Mouse (Mus musculus): ENCODE measurements around the gene Nmral1. TPM values are rescaled to one million over a fixed set of nuclear protein-coding genes. Genes with fewer than 3 reads are reported as not detected.
A peak's percentile ranks its signal among the peaks of the same experiment; 100 is the strongest.

Nmral1 gene
- polyA plus RNA-seq, 1 experiment from 2014 or later = 29.1 TPM

DNA sequence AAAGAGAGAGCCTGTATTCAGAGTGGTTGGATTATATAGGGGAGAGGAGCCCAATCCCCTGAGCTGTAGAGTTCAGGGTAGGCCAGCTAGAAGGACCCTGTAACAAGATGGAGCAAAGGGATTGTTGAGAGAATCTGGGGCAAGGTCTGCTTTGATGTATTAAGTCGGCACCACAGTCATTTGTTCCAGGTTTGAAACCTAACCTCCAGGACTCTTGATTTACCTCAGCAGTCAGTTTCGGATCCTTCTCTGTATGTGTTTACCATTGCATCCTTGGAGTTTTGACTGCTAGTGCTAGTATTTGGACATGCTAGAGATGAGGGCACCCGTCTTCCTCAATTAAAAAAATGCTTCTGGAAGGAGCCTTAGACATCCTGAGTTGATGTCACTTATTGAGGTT, 33.0 kb upstream of the Nmral1 start:
- no peaks in the 10 kb centered on the region for H3K9me3 ChIP-seq (replicated peaks; ENCODE audit: control insufficient read depth, low read length)
- H3K9ac ChIP-seq (ENCODE audit: low read depth, low read length) = no peak overlapping the region
- H3K27me3 ChIP-seq (ENCODE audit: control insufficient read depth, insufficient read depth, low read depth, low read length) = no peaks in the 10 kb centered on the region
- no peak for ATAC-seq (ENCODE audit: low read depth)
- no peaks in the 10 kb centered on the region for H3K36me3 ChIP-seq (ENCODE audit: control insufficient read depth, insufficient read depth)
- H3K4me3 ChIP-seq (ENCODE audit: low read depth, low read length) = no peak overlapping the region
- WGBS (ENCODE audit: insufficient replicate concordance) = 74% methylated on average over 3 of the region's 3 CpGs
- peaks cover 2% of the 10 kb centered on the region for H3K4me1 ChIP-seq (ENCODE audit: control insufficient read depth, low read depth, low read length)
- H3K27ac ChIP-seq (ENCODE audit: low read length) = no peak overlapping the region
- no peak overlapping the region for H3K4me2 ChIP-seq (ENCODE audit: low read depth, low read length)

DNA sequence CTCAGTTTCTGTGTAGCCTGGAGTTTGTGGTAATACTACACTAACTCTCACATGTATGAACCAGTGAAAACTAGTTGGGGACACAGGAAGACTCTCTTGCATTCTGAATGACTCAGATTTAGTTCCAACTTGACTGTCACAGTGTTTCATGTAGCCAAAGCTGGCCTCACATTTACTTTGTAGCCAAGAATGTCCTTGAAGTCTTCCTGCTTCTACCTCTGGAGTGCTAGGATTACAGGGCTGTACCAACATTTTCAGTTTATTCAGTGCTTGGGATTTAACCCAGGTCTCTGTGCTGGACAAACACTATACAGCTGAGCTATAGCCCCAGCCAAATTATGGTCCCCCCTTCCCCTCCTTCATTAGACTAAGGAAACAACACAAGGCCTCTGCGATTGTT, 23.0 kb upstream of the Nmral1 start:
- no peak for ATAC-seq (ENCODE audit: low read depth)
- no peaks in the 10 kb centered on the region for H3K27me3 ChIP-seq (ENCODE audit: control insufficient read depth, insufficient read depth, low read depth, low read length)
- H3K4me1 ChIP-seq (ENCODE audit: control insufficient read depth, low read depth, low read length) = no peaks in the 10 kb centered on the region; the same call in 1 of the 2 replicates
- no peak overlapping the region for H3K9ac ChIP-seq (ENCODE audit: low read depth, low read length)
- H3K27ac ChIP-seq (ENCODE audit: low read length) = no peak overlapping the region
- H3K4me2 ChIP-seq (ENCODE audit: low read depth, low read length) = no peak overlapping the region
- no peaks in the 10 kb centered on the region for H3K36me3 ChIP-seq (ENCODE audit: control insufficient read depth, insufficient read depth)
- H3K4me3 ChIP-seq (ENCODE audit: low read depth, low read length) = no peak overlapping the region
- no peaks in the 10 kb centered on the region for H3K9me3 ChIP-seq (replicated peaks; ENCODE audit: control insufficient read depth, low read length)
- 78% methylated on average over 1 of the region's 1 CpGs for WGBS (ENCODE audit: insufficient replicate concordance)

DNA sequence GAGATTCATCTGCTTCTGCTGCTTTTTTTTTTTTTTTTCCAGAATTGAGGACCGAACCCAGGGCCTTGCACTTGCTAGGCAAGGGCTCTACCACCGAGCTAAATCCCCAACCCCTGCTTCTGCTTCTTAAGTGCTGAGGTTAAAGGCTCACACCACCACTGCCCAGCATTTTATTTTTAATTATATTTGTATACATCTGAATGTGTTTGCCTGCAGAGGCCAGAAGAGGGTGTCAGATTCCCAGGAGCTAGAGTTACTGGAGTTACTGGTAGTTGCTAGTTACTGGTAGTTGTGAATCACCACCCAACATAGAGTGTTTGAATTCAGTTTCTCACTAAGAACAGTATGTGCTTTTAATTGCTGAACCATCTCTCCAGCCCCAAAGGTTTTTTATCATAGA, 20.8 kb upstream of the Nmral1 start:
- no peaks in the 10 kb centered on the region for H3K36me3 ChIP-seq (ENCODE audit: control insufficient read depth, insufficient read depth)
- H3K27me3 ChIP-seq (ENCODE audit: control insufficient read depth, insufficient read depth, low read depth, low read length) = no peaks in the 10 kb centered on the region
- no peak overlapping the region for H3K4me3 ChIP-seq (ENCODE audit: low read depth, low read length)
- no peak overlapping the region for H3K27ac ChIP-seq (ENCODE audit: low read length)
- no peak overlapping the region for H3K4me2 ChIP-seq (ENCODE audit: low read depth, low read length)
- no peak overlapping the region for H3K9ac ChIP-seq (ENCODE audit: low read depth, low read length)
- H3K4me1 ChIP-seq (ENCODE audit: control insufficient read depth, low read depth, low read length) = no peaks in the 10 kb centered on the region; the same call in 1 of the 2 replicates
- WGBS (ENCODE audit: insufficient replicate concordance) = 59% methylated on average over 2 of the region's 2 CpGs
- no peak for ATAC-seq (ENCODE audit: low read depth)
- no peaks in the 10 kb centered on the region for H3K9me3 ChIP-seq (replicated peaks; ENCODE audit: control insufficient read depth, low read length)

DNA sequence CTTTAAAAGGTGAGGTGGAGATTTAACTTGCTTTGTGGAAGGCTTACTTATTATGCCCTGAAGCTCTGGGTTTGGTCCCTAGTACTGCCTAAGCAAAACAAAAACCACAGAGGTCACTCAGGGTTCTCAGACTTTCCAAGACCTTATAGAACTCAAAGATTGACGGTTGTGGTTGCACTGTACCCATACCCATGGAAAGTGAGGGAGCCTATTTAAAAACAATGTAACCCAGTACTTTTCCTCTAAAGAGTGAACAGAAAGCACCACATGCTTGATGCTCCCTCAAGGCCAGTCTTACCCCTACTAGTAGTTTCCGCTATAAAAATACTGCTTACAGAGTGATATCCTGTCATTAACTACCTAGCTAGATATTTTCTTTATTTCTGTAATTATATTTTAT, 17.1 kb upstream of the Nmral1 start:
- no peaks in the 10 kb centered on the region for H3K9me3 ChIP-seq (replicated peaks; ENCODE audit: control insufficient read depth, low read length)
- ATAC-seq (ENCODE audit: low read depth) = no peak
- H3K27me3 ChIP-seq (ENCODE audit: control insufficient read depth, insufficient read depth, low read depth, low read length) = no peaks in the 10 kb centered on the region
- no peaks in the 10 kb centered on the region; the same call in 1 of the 2 replicates for H3K4me1 ChIP-seq (ENCODE audit: control insufficient read depth, low read depth, low read length)
- no peak overlapping the region for H3K4me2 ChIP-seq (ENCODE audit: low read depth, low read length)
- 49% methylated on average over 2 of the region's 2 CpGs for WGBS (ENCODE audit: insufficient replicate concordance)
- H3K27ac ChIP-seq (ENCODE audit: low read length) = no peak overlapping the region
- H3K36me3 ChIP-seq (ENCODE audit: control insufficient read depth, insufficient read depth) = no peaks in the 10 kb centered on the region
- H3K4me3 ChIP-seq (ENCODE audit: low read depth, low read length) = no peak overlapping the region
- no peak overlapping the region for H3K9ac ChIP-seq (ENCODE audit: low read depth, low read length)

DNA sequence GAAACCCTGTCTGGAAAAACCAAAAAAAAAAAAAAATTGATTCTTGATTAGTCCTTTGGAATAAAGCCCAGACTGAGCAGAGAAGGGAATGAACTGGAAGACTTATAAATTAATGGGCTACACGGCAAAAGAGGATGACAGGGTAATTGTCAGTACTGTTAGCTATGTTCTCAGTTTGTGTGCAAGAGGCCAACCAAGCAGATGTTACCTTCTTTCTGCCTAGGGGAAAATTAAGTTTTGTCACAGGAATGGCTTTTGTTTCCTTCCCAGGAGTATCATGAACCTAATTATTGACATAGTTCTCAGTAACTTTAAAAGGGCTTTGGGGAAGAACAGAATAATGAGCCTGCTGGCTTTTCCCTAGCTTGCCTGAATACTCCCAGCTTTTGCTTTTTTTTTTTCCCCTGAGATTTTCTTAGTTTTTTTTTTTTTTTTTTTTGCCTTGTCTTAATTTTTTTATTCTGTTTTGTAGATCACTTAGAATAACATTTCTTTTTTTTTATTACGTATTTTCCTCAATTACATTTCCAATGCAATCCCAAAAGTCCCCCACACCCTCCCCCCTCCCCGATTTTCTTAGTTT, 11.7 kb upstream of the Nmral1 start:
- WGBS (ENCODE audit: insufficient replicate concordance) = 63% methylated on average over 3 of the region's 3 CpGs

DNA sequence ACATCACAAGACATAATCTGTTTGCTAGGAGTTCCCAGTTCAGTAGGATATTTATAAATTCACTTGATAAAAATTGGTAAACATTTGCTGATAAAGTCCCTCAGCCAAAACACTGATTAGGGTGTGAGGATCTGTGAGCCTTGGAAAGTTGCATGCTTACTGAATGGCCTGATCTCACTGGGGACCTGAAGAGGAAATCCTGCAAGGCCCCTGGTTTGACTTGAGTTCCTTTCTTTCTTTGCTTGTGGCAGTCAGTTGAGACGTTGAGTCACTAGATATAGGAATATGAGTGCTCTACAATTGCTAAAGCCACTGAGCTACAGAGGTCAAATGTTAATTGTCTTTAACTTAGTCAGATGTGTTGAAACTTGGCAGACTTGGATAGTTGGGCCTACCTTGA, 8.8 kb upstream of the Nmral1 start:
- no peak overlapping the region for H3K9ac ChIP-seq (ENCODE audit: low read depth, low read length)
- no peaks in the 10 kb centered on the region for H3K27me3 ChIP-seq (ENCODE audit: control insufficient read depth, insufficient read depth, low read depth, low read length)
- H3K4me2 ChIP-seq (ENCODE audit: low read depth, low read length) = 0 out of 2 replicates have a peak overlapping the region, but pooled peaks have one; percentile 32
- no peak overlapping the region for H3K4me3 ChIP-seq (ENCODE audit: low read depth, low read length)
- 0 out of 2 replicates have a peak overlapping the region, but pooled peaks have one; percentile 11 for H3K27ac ChIP-seq (ENCODE audit: low read length)
- 14% methylated on average over 1 of the region's 1 CpGs for WGBS (ENCODE audit: insufficient replicate concordance)
- no peaks in the 10 kb centered on the region for H3K36me3 ChIP-seq (ENCODE audit: control insufficient read depth, insufficient read depth)
- H3K4me1 ChIP-seq (ENCODE audit: control insufficient read depth, low read depth, low read length) = peaks cover 13% of the 10 kb centered on the region
- no peaks in the 10 kb centered on the region for H3K9me3 ChIP-seq (replicated peaks; ENCODE audit: control insufficient read depth, low read length)
- ATAC-seq (ENCODE audit: low read depth) = no peak

More for the DNA sequence above, 11.7 kb upstream of the Nmral1 start:
- Histone ChIP-seq H3K9me3 (replicated peaks; ENCODE audit: control insufficient read depth, low read length) (no peaks in the 10 kb centered on the region), H3K4me3 (ENCODE audit: low read depth, low read length) (no peak overlapping the region), H3K4me2 (ENCODE audit: low read depth, low read length) (no peak overlapping the region), H3K4me1 (ENCODE audit: control insufficient read depth, low read depth, low read length) (peaks cover 13% of the 10 kb centered on the region), H3K27ac (ENCODE audit: low read length) (no peak overlapping the region), H3K9ac (ENCODE audit: low read depth, low read length) (no peak overlapping the region), H3K36me3 (ENCODE audit: control insufficient read depth, insufficient read depth) (no peaks in the 10 kb centered on the region), H3K27me3 (ENCODE audit: control insufficient read depth, insufficient read depth, low read depth, low read length) (no peaks in the 10 kb centered on the region)
- ATAC-seq (ENCODE audit: low read depth) = no peak

DNA sequence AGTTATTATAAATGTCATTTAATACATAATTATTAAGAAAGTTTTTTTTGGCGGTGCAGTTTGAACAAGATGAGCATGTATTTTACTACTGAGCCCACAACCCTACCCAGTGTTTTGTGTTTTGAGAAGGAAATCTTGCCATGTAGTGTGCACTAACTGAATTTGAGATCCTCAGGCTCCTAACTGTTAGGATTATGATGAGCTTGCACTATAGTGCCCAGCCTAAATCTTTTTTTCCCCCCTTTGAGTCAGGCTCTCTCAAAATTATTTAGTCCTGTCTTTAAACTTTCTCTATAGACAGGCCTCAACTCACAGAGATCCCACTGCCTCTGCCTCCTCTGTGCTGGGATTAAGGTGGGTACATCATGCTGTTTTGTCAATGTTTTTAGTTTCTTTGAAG, 8.4 kb upstream of the Nmral1 start:
- Histone ChIP-seq H3K4me3 (ENCODE audit: low read depth, low read length) (no peak overlapping the region), H3K4me1 (ENCODE audit: control insufficient read depth, low read depth, low read length) (peaks cover 13% of the 10 kb centered on the region)
- 81% methylated on average over 1 of the region's 1 CpGs for WGBS (ENCODE audit: insufficient replicate concordance)

DNA sequence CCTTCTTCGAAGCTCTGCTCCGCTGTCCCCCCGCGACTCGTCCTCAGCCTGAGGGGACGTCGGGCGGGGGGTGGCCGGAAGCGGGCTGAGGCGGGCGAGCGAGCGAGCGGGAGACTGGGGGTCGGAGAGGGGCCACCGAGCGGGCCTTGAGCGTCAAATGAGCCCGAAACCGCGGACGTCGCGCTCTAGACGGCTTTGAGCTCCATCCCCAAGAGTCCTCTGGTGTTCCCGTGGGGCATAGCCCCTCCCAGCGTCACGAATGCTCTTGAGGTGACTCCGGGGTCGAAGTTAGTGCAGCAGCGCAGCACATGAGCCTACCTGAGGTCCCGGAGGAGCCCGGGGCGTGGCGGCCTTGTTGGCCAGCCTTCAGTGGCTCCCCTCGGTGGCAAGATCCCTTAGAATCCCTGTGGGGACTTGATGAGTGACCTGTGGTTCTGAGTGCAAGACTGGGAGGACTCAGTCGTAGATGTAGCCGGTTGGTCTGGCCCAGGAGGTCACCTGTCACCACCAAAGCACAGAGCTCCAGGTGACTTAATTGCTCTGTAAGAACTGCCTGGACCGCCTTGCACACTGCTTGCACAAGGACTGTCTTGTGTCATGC, 7.5 kb upstream of the Nmral1 start:
- Histone ChIP-seq H3K36me3 (ENCODE audit: control insufficient read depth, insufficient read depth) (no peaks in the 10 kb centered on the region), H3K27me3 (ENCODE audit: control insufficient read depth, insufficient read depth, low read depth, low read length) (no peaks in the 10 kb centered on the region), H3K27ac (ENCODE audit: low read length) (peak overlapping the region; percentile 85), H3K4me2 (ENCODE audit: low read depth, low read length) (peak overlapping the region; percentile 95), H3K4me1 (ENCODE audit: control insufficient read depth, low read depth, low read length) (peaks cover 13% of the 10 kb centered on the region), H3K4me3 (ENCODE audit: low read depth, low read length) (peak overlapping the region; percentile 89), H3K9me3 (replicated peaks; ENCODE audit: control insufficient read depth, low read length) (no peaks in the 10 kb centered on the region), H3K9ac (ENCODE audit: low read depth, low read length) (peak overlapping the region; percentile 95)
- WGBS (ENCODE audit: insufficient replicate concordance) = under 1% methylated on average over 40 of the region's 40 CpGs
- peak; percentile 74 for ATAC-seq (ENCODE audit: low read depth)

More for the DNA sequence above, 8.4 kb upstream of the Nmral1 start:
- Histone ChIP-seq H3K9me3 (replicated peaks; ENCODE audit: control insufficient read depth, low read length) (no peaks in the 10 kb centered on the region), H3K4me2 (ENCODE audit: low read depth, low read length) (peak overlapping the region; percentile 32; the same call in 1 of the 2 replicates), H3K27ac (ENCODE audit: low read length) (0 out of 2 replicates have a peak overlapping the region, but pooled peaks have one; percentile 11), H3K9ac (ENCODE audit: low read depth, low read length) (no peak overlapping the region), H3K36me3 (ENCODE audit: control insufficient read depth, insufficient read depth) (no peaks in the 10 kb centered on the region), H3K27me3 (ENCODE audit: control insufficient read depth, insufficient read depth, low read depth, low read length) (no peaks in the 10 kb centered on the region)
- ATAC-seq (ENCODE audit: low read depth) = no peak

DNA sequence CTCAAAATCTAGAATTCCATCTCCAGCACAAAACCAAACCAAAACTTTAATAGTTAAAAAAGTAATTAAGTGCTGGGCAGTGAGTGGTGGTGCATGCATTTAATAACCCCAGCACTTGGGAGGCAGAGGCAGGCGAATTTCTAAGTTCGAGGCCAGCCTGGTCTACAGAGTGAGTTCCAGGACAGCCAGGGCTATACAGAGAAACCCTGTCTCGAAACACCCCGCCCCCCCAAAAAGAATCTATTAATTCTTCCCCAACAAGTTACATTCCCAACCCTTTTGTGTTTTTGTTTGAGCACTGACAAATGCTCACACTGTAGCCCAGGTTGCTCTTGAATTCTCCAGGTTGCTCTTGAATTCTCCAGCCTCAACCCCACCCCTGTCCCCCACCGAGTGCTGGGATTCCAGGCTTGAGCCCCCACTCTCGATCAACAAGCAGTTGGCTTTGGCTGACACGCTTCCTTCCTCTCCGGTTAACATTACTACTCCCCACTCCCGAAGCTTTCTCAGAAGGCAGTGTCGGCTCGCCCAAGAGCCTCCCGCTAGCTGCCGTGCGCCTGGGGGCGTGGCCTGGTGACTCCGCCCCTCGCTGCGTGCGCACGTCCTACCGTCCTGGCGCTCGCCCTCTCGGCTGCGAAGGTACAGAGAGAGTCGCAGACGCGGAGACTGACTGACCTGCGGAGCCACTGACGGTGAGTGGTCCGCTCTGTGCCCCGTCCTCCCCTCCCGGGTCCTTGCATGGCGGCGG, 6.8 kb upstream of the Nmral1 start, which contains the start of gene Hmox2:
Gene Hmox2 (plus strand): TSS at position 582 of the 748 bp plus-strand sequence.
- Histone ChIP-seq H3K4me3 (ENCODE audit: low read depth, low read length) (peak within 1 kb of the TSS; percentile 89), H3K9ac (ENCODE audit: low read depth, low read length) (peak within 1 kb of the TSS; percentile 95), H3K27me3 (ENCODE audit: control insufficient read depth, insufficient read depth, low read depth, low read length) (no peaks in the 10 kb centered on the region), H3K9me3 (replicated peaks; ENCODE audit: control insufficient read depth, low read length) (no peaks in the 10 kb centered on the region), H3K27ac (ENCODE audit: low read length) (peak within 1 kb of the TSS; percentile 85), H3K4me2 (ENCODE audit: low read depth, low read length) (peak within 1 kb of the TSS; percentile 95), H3K4me1 (ENCODE audit: control insufficient read depth, low read depth, low read length) (peaks cover 13% of the 10 kb centered on the region), H3K36me3 (ENCODE audit: control insufficient read depth, insufficient read depth) (no peaks in the 10 kb centered on the region)
- 4% methylated on average over 35 of the region's 35 CpGs for WGBS (ENCODE audit: insufficient replicate concordance)
- peak; percentile 96 for ATAC-seq (ENCODE audit: low read depth)
